Mouse (Mus musculus): Measurements from ENCODE around the gene 1700037C18Rik. TPM values are rescaled to one million over a fixed set of nuclear protein-coding genes. Genes with fewer than 3 reads are reported as not detected.

1700037C18Rik gene
- 6.5 and 7.9 TPM in 2 replicates for polyA plus RNA-seq (2016; fragmentation: Nextera tagmentation; extraction: Ambion mirVana)

DNA sequence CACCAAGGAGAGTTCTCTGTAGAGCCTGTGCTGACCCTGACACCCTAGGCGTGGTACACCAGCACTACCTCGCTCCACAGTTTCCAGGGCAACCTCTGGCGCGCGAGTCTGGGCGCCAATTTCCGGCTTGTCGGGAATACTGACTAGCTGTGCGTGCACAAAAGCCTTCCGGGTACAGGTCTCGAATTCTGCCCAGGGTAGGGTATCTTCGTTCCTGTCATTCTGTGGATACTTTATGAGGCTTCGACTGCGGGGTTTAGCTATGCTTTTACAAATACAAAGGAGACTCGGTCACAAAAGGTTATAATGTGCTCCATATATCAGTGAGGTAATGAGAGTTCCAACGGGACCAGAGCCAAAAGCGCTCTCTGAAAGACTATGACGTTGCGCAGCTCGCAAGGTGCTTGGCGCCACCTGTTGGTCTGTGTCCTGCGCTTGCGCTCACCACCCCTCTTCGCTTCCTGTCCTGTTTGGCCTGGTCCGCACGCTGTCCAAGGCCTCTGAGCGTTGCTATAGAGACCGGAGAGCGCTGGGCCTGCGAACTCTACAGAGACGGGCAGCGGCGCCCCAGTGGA is at the start of gene 1700037C18Rik, which contains the start of gene Cluap1:
1700037C18Rik (minus strand) TSS at position 153 of the 575 bp plus-strand sequence.
Cluap1 (plus strand) TSS at position 265 of the 575 bp plus-strand sequence.
- peak within 1 kb of the TSS; percentile 87 for H3K4me2 ChIP-seq
- H3K4me1 ChIP-seq (replicated peaks) = peaks cover 6% of the 10 kb centered on the region
- no peaks in the 10 kb centered on the region for H3K27me3 ChIP-seq (replicated peaks)
- ATAC-seq (ENCODE audit: insufficient number of reproducible peaks, low FRiP score) = peak; percentile 98
- peak within 1 kb of the TSS; percentile 56 for H3K27ac ChIP-seq (ENCODE audit: poor library complexity, severe bottlenecking)
- H3K9me3 ChIP-seq (replicated peaks) = no peaks in the 10 kb centered on the region
- peaks cover 53% of the 10 kb centered on the region for H3K36me3 ChIP-seq
- under 1% methylated on average over 33 of the region's 33 CpGs for WGBS
- H3K9ac ChIP-seq = peak within 1 kb of the TSS; percentile 84
- peak within 1 kb of the TSS; percentile 72 for H3K4me3 ChIP-seq

DNA sequence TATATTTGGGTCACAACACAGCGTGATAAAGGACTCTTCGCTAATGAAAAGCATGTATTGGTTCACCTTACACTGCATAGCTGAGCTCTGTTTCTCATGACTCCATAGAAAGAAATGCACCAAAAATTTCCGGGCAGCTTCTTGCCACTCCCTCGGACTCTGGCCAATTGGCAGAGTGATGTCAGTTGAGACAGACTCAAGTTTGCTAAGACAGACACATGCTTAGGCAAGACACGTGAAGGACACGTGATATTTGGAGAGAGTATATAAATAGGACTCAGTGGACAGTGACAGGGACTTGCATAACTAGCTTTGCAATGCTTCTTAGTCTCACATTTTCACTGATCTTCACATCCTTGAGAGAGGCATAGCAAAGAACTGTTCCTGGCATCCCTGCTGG is 47.9 kb upstream of the 1700037C18Rik start:
- H3K9ac ChIP-seq = no peak overlapping the region
- WGBS = 80% methylated on average over 6 of the region's 6 CpGs

DNA sequence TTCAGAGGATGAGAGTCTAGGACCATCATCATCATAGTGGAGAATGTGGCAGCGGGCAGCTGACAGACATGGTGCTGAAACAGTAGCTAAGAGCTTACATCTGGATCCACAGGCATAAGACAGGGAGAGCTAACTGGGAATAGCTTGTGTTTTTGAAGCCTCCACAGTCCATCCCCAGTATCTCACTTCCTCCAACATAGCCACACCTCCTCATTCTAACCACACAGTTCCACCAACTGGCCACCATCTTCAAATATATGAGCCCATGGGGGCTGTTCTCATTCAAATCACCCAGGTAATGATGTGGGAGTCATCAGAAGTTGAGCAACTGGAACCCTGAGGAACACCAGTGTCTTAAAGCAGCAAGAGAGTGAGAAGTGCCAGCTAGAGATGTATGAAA is 42.7 kb upstream of the 1700037C18Rik start:
- Histone ChIP-seq H3K4me3 (no peak overlapping the region), H3K27me3 (replicated peaks) (no peaks in the 10 kb centered on the region), H3K4me2 (no peak overlapping the region), H3K9ac (no peak overlapping the region), H3K36me3 (no peaks in the 10 kb centered on the region), H3K27ac (ENCODE audit: poor library complexity, severe bottlenecking) (no peak overlapping the region), H3K9me3 (replicated peaks) (no peaks in the 10 kb centered on the region), H3K4me1 (replicated peaks) (no peaks in the 10 kb centered on the region)
- WGBS = 79% methylated on average over 1 of the region's 1 CpGs
- ATAC-seq (ENCODE audit: insufficient number of reproducible peaks, low FRiP score) = no peak

More for the DNA sequence above, 47.9 kb upstream of the 1700037C18Rik start:
- Histone ChIP-seq H3K27me3 (replicated peaks) (no peaks in the 10 kb centered on the region), H3K27ac (ENCODE audit: poor library complexity, severe bottlenecking) (no peak overlapping the region), H3K4me2 (no peak overlapping the region), H3K4me1 (replicated peaks) (0 out of 2 replicates have a peak, but pooled peaks cover 5% of the 10 kb centered on the region), H3K9me3 (replicated peaks) (no peaks in the 10 kb centered on the region), H3K36me3 (no peaks in the 10 kb centered on the region), H3K4me3 (no peak overlapping the region)
- no peak for ATAC-seq (ENCODE audit: insufficient number of reproducible peaks, low FRiP score)

DNA sequence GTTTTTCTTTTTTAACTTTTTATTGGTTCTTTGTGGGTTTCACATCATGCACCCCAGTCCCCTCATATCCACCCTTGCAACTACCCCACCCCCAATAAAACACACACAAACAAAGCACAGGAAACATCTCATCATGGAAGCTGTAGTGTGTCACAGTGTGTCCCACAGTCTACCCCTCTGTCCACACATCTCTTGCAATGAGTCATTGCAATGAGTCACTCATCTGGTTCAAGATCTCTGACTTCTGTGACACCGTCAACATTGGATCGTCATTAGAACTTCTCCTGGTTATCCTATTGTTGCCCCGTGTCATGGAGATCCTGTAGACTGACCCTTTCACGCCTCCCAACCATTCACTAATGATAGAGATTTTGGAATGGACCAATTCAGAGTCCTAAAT is 26.2 kb upstream of the 1700037C18Rik start:
- Histone ChIP-seq H3K4me1 (replicated peaks) (no peaks in the 10 kb centered on the region), H3K4me2 (no peak overlapping the region), H3K9ac (no peak overlapping the region), H3K27ac (ENCODE audit: poor library complexity, severe bottlenecking) (no peak overlapping the region), H3K36me3 (peaks cover 63% of the 10 kb centered on the region), H3K4me3 (no peak overlapping the region), H3K9me3 (replicated peaks) (no peaks in the 10 kb centered on the region), H3K27me3 (replicated peaks) (no peaks in the 10 kb centered on the region)
- ATAC-seq (ENCODE audit: insufficient number of reproducible peaks, low FRiP score) = no peak
- 73% methylated on average over 4 of the region's 4 CpGs for WGBS

DNA sequence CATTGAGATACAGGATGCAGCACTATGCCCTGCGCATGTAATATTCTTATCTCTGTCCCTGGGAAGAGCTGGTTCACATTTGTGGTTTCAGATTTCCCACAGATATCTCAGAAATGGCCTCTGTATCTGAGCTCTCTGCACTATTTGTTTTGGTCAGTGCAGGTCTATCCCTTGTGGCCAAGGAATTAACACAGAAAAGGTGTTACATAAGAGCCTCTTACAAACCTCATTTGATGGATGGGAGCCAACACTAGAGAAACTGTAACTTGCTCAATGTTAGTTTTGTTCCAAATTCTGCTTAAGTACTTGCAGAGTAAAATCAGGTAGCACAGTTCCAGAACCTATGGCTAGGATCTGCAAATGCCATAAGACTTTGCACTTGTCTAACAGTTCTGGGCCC is 25.6 kb upstream of the 1700037C18Rik start:
- Histone ChIP-seq H3K4me1 (replicated peaks) (no peaks in the 10 kb centered on the region), H3K27ac (ENCODE audit: poor library complexity, severe bottlenecking) (no peak overlapping the region), H3K9ac (no peak overlapping the region), H3K36me3 (peaks cover 66% of the 10 kb centered on the region), H3K27me3 (replicated peaks) (no peaks in the 10 kb centered on the region), H3K4me2 (no peak overlapping the region), H3K9me3 (replicated peaks) (no peaks in the 10 kb centered on the region), H3K4me3 (no peak overlapping the region)
- 82% methylated on average over 1 of the region's 1 CpGs for WGBS
- no peak for ATAC-seq (ENCODE audit: insufficient number of reproducible peaks, low FRiP score)

DNA sequence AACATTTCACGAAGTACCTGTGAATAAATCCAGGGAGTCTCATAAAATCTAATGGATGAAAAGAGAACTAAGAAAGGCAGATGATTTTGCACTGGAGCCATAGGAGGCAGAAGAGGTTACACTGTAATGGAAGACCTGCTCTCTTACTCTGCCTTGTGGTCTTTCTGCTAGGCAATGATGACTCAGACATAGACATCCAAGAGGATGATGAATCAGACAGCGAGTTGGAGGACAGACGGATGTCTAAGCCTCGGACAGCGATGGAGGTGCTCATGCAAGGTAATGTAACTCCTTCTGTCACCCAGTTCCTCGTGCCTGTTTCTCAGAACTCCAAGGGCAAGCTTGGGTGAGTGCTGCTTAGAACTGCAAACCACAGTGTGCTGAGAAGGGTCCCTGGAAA is 25.0 kb upstream of the 1700037C18Rik start:
- Histone ChIP-seq H3K9me3 (replicated peaks) (no peaks in the 10 kb centered on the region), H3K36me3 (peaks cover 66% of the 10 kb centered on the region), H3K4me3 (no peak overlapping the region), H3K27ac (ENCODE audit: poor library complexity, severe bottlenecking) (no peak overlapping the region), H3K27me3 (replicated peaks) (no peaks in the 10 kb centered on the region), H3K4me1 (replicated peaks) (no peaks in the 10 kb centered on the region), H3K9ac (no peak overlapping the region), H3K4me2 (no peak overlapping the region)
- WGBS = 86% methylated on average over 6 of the region's 6 CpGs
- no peak for ATAC-seq (ENCODE audit: insufficient number of reproducible peaks, low FRiP score)

DNA sequence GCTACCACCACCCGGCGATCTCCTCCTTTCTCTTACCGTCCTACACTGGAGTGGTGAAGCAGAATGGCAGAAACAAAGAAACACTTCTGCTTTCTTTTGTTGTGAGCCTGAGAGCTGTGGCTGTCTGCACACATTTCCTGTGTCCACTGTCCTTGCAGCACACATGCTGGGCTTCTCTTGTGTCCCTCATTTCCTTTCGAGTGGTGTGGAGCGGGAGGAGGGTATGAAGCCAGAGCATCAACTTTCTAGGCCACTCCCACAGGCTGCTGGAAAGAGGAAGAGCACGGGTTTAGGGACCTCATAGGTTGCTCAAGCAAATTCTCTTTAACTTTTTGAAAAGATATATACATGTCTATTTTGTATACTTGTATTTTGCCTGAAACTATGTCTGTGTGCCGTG is 20.7 kb upstream of the 1700037C18Rik start:
- H3K9ac ChIP-seq = no peak overlapping the region
- no peak overlapping the region for H3K4me2 ChIP-seq
- H3K4me3 ChIP-seq = no peak overlapping the region
- no peaks in the 10 kb centered on the region for H3K4me1 ChIP-seq (replicated peaks)
- peaks cover 63% of the 10 kb centered on the region for H3K36me3 ChIP-seq
- H3K27me3 ChIP-seq (replicated peaks) = no peaks in the 10 kb centered on the region
- no peak overlapping the region for H3K27ac ChIP-seq (ENCODE audit: poor library complexity, severe bottlenecking)
- no peak for ATAC-seq (ENCODE audit: insufficient number of reproducible peaks, low FRiP score)
- WGBS = 70% methylated on average over 7 of the region's 7 CpGs
- H3K9me3 ChIP-seq (replicated peaks) = no peaks in the 10 kb centered on the region

DNA sequence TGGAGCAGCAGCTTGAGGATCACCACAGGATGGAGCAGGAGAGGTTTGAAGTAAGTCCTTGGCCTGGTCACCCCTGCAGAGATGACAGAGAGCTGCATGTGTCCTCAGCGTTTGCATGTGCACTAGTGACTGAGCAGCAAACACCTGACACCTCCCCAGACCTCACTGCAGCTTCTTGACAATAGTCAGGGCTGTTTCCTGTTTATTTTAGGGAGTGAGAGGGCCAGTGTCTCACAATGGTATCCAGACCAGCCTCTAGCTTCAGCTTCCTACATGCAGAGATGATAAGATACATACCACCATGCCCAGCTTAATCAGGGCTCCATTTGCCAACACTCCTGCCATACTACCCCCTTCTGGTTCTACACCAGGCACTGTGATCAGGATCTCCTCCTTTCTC is 20.1 kb upstream of the 1700037C18Rik start:
- H3K9me3 ChIP-seq (replicated peaks) = no peaks in the 10 kb centered on the region
- peaks cover 63% of the 10 kb centered on the region for H3K36me3 ChIP-seq
- H3K4me2 ChIP-seq = no peak overlapping the region
- no peak overlapping the region for H3K27ac ChIP-seq (ENCODE audit: poor library complexity, severe bottlenecking)
- no peak overlapping the region for H3K4me3 ChIP-seq
- ATAC-seq (ENCODE audit: insufficient number of reproducible peaks, low FRiP score) = no peak
- no peak overlapping the region for H3K9ac ChIP-seq
- WGBS = 21% methylated on average over 1 of the region's 1 CpGs
- H3K4me1 ChIP-seq (replicated peaks) = no peaks in the 10 kb centered on the region
- no peaks in the 10 kb centered on the region for H3K27me3 ChIP-seq (replicated peaks)

DNA sequence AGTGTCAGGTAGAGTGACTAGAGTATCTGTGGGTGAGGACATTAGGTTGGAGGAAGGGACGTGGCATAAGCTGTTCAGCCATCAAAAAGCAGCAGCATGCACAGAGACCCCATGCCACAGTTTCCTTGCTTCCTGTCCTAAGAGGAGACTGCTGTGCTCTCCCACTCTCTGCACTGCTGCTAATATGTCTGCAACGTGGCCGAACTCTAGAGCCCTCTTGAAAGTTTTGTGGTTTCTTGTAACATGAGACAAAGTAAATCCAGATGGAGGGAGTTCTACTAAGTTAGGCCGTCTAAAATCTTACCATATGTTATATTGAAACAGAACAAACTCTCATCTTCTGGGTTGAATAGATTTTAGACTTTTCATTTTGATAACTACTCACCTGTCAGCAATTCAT is 15.5 kb upstream of the 1700037C18Rik start:
- H3K4me2 ChIP-seq = no peak overlapping the region
- H3K9ac ChIP-seq = no peak overlapping the region
- no peaks in the 10 kb centered on the region for H3K27me3 ChIP-seq (replicated peaks)
- peaks cover 67% of the 10 kb centered on the region for H3K36me3 ChIP-seq
- no peaks in the 10 kb centered on the region for H3K4me1 ChIP-seq (replicated peaks)
- no peak overlapping the region for H3K27ac ChIP-seq (ENCODE audit: poor library complexity, severe bottlenecking)
- H3K9me3 ChIP-seq (replicated peaks) = no peaks in the 10 kb centered on the region
- no peak for ATAC-seq (ENCODE audit: insufficient number of reproducible peaks, low FRiP score)
- WGBS = 80% methylated on average over 4 of the region's 4 CpGs
- no peak overlapping the region for H3K4me3 ChIP-seq

DNA sequence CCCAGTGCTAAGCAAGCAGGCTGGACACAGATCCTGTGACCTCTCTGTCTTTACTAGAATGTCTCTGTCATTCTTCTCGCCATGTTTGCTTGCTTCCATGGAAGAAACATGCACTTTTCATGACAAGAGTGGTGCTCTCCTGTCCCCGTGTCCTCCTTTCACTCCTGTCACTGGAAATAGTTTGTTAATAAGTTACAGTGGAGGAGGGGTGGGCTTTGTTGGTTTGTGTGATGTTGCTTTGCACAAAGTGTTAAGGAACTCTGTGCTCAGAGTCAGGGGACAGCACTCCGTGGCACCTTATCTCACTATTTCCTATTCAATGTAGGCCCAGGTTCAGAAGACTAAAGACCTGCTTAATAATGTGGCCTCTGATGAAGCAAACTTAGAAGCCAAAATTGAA is 15.0 kb upstream of the 1700037C18Rik start:
- no peak overlapping the region for H3K27ac ChIP-seq (ENCODE audit: poor library complexity, severe bottlenecking)
- 75% methylated on average over 3 of the region's 3 CpGs for WGBS
- ATAC-seq (ENCODE audit: insufficient number of reproducible peaks, low FRiP score) = no peak

DNA sequence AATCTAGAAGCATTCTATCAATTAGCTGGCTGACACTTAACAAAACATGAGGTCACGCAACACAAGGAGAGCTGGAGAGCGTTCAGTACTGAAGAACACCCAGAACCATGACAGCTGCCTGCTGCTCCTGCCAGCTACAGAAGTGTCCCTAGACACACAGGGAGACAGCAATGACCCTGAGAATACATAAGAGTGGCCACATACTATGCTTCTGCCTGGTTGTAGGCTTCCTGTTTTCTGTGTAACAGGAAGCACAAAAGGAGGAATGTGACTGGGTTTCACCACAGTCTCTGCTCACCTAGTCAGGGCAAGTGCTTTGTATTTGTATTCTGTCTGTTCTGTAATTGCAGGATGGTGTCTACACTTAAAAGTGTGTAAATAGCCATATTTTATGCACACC is 12.3 kb upstream of the 1700037C18Rik start:
- WGBS = 81% methylated on average over 2 of the region's 2 CpGs
- no peak for ATAC-seq (ENCODE audit: insufficient number of reproducible peaks, low FRiP score)
- peaks cover 58% of the 10 kb centered on the region for H3K36me3 ChIP-seq

More for the DNA sequence above, 15.0 kb upstream of the 1700037C18Rik start:
- H3K36me3 ChIP-seq = peaks cover 64% of the 10 kb centered on the region
- no peak overlapping the region for H3K4me2 ChIP-seq
- no peak overlapping the region for H3K9ac ChIP-seq
- no peaks in the 10 kb centered on the region for H3K9me3 ChIP-seq (replicated peaks)
- H3K4me3 ChIP-seq = no peak overlapping the region
- no peaks in the 10 kb centered on the region for H3K4me1 ChIP-seq (replicated peaks)
- H3K27me3 ChIP-seq (replicated peaks) = no peaks in the 10 kb centered on the region

DNA sequence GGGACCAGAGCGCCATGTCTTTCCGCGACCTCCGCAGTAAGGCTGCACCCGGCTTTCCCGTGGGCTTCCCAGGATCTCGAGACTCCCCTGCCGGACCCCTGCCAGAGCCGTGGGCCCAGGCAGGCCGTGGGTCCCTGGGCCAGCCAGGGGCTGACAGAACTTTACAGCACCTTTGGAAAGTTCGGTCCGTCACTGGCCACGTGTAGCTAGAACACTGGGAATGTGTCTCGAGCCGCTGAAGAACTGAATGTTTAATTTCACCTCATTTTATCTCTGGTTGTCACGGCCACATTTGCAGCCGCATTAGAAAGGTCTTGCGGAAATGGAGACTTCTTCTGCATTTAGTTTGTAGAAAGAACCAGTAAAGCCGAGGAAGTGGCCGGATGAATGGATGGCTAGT is 629 bp upstream of the 1700037C18Rik start:
- 10% methylated on average over 20 of the region's 20 CpGs for WGBS
- Histone ChIP-seq H3K4me2 (peak overlapping the region; percentile 87), H3K4me1 (replicated peaks) (peaks cover 6% of the 10 kb centered on the region), H3K27ac (ENCODE audit: poor library complexity, severe bottlenecking) (peak overlapping the region; percentile 56), H3K9me3 (replicated peaks) (no peaks in the 10 kb centered on the region), H3K4me3 (peak overlapping the region; percentile 72), H3K36me3 (peaks cover 53% of the 10 kb centered on the region), H3K27me3 (replicated peaks) (no peaks in the 10 kb centered on the region), H3K9ac (peak overlapping the region; percentile 84)
- ATAC-seq (ENCODE audit: insufficient number of reproducible peaks, low FRiP score) = no peak

More for the DNA sequence above, 12.3 kb upstream of the 1700037C18Rik start:
- Histone ChIP-seq H3K27ac (ENCODE audit: poor library complexity, severe bottlenecking) (no peak overlapping the region), H3K4me3 (no peak overlapping the region), H3K9me3 (replicated peaks) (no peaks in the 10 kb centered on the region), H3K4me2 (no peak overlapping the region), H3K27me3 (replicated peaks) (no peaks in the 10 kb centered on the region), H3K9ac (no peak overlapping the region), H3K4me1 (replicated peaks) (no peaks in the 10 kb centered on the region)
